Mouse (Mus musculus) lung, embryonic 16.5 days (tissue): ENCODE results near the gene Raf1. TPM values are rescaled to one million over a fixed set of nuclear protein-coding genes. Genes with fewer than 3 reads are reported as not detected.

Source experiments
- ATAC-seq: fragments of 200-750 bp; cut with Nextera tagmentation; 2 replicates; pipeline ENCODE4 v1.8.0; 2017; ENCODE audit warnings: low read depth, mild to moderate bottlenecking, moderate library complexity
- H3K27ac ChIP-seq: fragments of 300-500 bp; sonication (generic); 2 replicates; pipeline ENCODE4 v1.5.1; 2014; ENCODE audit warnings: mild to moderate bottlenecking, control low read depth, low read length
- H3K27me3 ChIP-seq: fragments of 300-500 bp; sonication (generic); 2 replicates; pipeline ENCODE4 v1.6.1; 2014; ENCODE audit warnings: low read depth, low read length, mixed read lengths; ENCODE audit not compliant: control insufficient read depth, insufficient read depth
- H3K36me3 ChIP-seq: fragments of 300-500 bp; sonication (generic); 2 replicates; pipeline ENCODE4 v1.6.1; 2014; ENCODE audit warnings: low read length; ENCODE audit not compliant: control insufficient read depth, insufficient read depth
- H3K4me1 ChIP-seq: fragments of 300-500 bp; sonication (generic); replicated peaks from 2 replicates; pipeline ENCODE4 v1.6.1; 2014; ENCODE audit warnings: low read length, mixed read lengths; ENCODE audit not compliant: control insufficient read depth, insufficient read depth
- H3K4me2 ChIP-seq: fragments of 300-500 bp; sonication (generic); 2 replicates; pipeline ENCODE4 v1.6.1; 2014; ENCODE audit warnings: low read depth, low read length, control low read depth
- H3K4me3 ChIP-seq: fragments of 300-500 bp; sonication (generic); 2 replicates; pipeline ENCODE4 v1.5.1; 2014; ENCODE audit warnings: mild to moderate bottlenecking, low read length, control low read depth
- H3K9ac ChIP-seq: fragments of 300-500 bp; sonication (generic); 2 replicates; pipeline ENCODE4 v1.6.1; 2014; ENCODE audit warnings: low read length, control low read depth
- H3K9me3 ChIP-seq: fragments of 300-500 bp; sonication (generic); 2 replicates; pipeline ENCODE4 v1.6.1; 2016; ENCODE audit warnings: low read length; ENCODE audit not compliant: control insufficient read depth
- WGBS: fragments of 180-500 bp; shearing (Covaris S2); extraction: QIAGEN DNeasy Blood & Tissue Kit; methylation state at CpG from one replicate; pipeline ENCODE4 v1.1.7; 2014; 5-methylcytosine and 5-hydroxymethylcytosine counted together
- polyA plus RNA-seq: library from polyadenylated mRNA; unstranded; fragments of >200 nt; fragmentation: Nextera tagmentation; extraction: Ambion mirVana; gene quantifications from 2 replicates; pipeline ENCODE4 v1.2.1, GENCODE M21; 2015

Gene Raf1
- polyA plus RNA-seq, 1 experiment from 2014 or later = 80.8 TPM

DNA sequence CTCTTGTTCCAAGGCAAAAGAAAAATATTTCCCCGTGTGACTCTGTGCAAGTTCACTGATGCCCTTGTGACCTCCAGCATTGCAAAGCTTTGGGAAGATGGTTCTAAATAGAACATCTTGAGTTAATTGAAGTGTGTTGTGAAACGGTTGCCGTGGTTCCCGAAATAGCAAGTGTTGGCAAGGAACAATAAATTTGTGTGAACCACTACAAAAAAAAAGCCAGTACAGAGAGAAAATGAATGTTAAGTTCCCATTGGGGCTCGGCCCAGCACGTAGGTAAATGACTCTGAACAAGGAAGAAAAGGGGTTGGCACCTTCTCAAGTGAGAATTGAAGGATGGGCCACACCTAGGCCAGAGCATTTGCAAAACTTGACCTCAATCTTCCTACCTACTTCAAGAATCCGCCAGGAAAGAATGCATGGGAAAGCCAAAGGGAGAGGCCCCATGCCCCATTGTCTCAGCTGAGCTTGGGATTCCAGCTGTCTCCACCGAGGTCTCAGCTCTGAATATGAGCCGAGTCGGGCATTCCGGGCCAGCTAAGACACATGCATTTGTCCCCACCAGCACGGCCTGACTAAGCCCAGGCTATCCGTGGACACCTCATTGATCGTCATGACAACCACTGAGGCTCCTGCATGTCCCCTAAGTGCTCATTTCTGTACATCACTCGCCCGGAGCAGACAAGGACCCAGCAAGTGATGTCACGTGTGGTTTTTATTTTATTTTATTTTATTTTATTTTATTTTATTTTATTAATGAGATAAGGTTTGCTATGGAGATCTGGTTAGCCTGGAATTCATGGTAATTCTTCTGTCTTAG is 21.5 kb upstream of the Raf1 start:
- H3K36me3 ChIP-seq = no peaks in the 10 kb centered on the region
- 52% methylated on average over 17 of the region's 17 CpGs for WGBS
- H3K4me3 ChIP-seq = no peak overlapping the region
- ATAC-seq = peak; percentile 43
- no peak overlapping the region for H3K9ac ChIP-seq
- peaks cover 5% of the 10 kb centered on the region; the same call in 1 of the 2 replicates for H3K4me1 ChIP-seq
- H3K27ac ChIP-seq = peak overlapping the region; percentile 10; the same call in 1 of the 2 replicates
- no peaks in the 10 kb centered on the region for H3K9me3 ChIP-seq
- no peaks in the 10 kb centered on the region for H3K27me3 ChIP-seq
- no peak overlapping the region for H3K4me2 ChIP-seq

DNA sequence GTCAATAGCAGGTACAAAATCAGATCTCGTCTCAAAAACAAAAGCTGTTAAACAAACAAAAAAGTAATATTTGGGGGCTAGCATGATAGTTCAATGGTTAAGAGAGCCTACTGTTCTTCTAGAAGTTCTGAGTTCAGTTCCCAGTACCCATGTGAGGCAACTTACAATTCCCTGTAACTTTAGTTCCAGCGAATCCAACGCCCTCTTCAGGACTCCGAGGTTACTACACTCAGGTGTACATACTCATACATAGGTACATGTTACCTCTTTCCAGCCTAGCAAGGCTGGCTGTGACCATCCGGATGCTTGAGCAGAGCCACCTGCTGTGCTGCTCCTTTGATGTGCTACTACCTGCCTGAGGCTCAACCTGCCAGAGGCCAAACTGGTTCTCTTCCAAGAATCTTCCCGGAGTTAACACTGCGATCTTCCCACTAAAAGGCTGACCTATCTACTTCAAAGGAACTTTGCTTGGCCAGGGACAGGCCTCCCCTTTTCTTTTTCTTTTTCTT is 20.3 kb upstream of the Raf1 start:
- H3K9ac ChIP-seq = no peak overlapping the region
- no peaks in the 10 kb centered on the region for H3K36me3 ChIP-seq
- H3K27me3 ChIP-seq = no peaks in the 10 kb centered on the region
- WGBS = 78% methylated on average over 7 of the region's 7 CpGs
- peaks cover 5% of the 10 kb centered on the region; the same call in 1 of the 2 replicates for H3K4me1 ChIP-seq
- no peak overlapping the region for H3K27ac ChIP-seq
- H3K4me2 ChIP-seq = no peak overlapping the region
- no peak for ATAC-seq
- H3K4me3 ChIP-seq = no peak overlapping the region
- H3K9me3 ChIP-seq = no peaks in the 10 kb centered on the region

DNA sequence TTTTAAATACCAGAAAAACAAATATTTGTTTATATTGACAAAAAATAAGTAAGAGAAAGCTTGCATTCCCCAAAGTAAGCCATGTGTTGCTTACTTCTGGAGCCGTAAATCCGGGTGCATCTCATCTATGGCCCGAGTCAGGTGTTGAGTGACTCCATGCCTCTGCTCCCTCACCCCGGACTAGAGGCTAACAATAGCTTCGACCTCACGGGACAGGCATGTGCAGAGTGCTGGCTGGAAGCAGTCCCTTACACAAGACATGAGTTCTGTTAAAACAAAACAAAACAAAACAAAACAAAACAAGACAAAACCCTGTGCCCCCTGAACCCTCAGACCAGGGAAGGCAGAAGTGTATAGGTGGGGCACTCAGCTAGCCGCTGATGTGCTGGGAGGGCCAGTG is 18.7 kb upstream of the Raf1 start:
- H3K27ac ChIP-seq = no peak overlapping the region

DNA sequence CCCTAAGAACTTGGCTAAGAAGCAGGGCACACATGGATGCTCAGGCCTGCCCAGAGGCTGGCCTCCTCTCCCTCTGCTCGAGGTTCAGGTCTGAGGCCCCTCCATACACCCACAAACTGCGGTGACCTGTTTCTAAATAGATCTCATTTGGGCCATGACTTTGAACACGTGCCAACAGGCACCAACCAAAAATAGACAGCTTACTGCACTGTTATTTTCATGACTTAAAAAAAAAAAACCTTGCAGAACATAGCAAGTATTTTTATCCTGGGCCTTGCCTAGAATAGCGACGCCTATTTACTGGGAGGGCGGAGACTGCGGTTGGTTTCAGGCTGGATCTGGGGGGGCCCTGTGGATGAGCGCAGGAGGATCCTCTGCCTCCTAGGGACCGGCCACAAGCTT is 18.0 kb upstream of the Raf1 start:
- Histone ChIP-seq H3K9me3 (no peaks in the 10 kb centered on the region), H3K4me2 (no peak overlapping the region), H3K36me3 (no peaks in the 10 kb centered on the region), H3K4me1 (peaks cover 5% of the 10 kb centered on the region; the same call in 1 of the 2 replicates), H3K9ac (peak overlapping the region; percentile 34; the same call in 1 of the 2 replicates), H3K4me3 (no peak overlapping the region), H3K27ac (no peak overlapping the region), H3K27me3 (no peaks in the 10 kb centered on the region)
- ATAC-seq = peak; percentile 39; the same call in 1 of the 2 replicates
- WGBS = 43% methylated on average over 9 of the region's 9 CpGs

More for the DNA sequence above, 18.7 kb upstream of the Raf1 start:
- no peaks in the 10 kb centered on the region for H3K9me3 ChIP-seq
- H3K9ac ChIP-seq = no peak overlapping the region
- no peaks in the 10 kb centered on the region for H3K36me3 ChIP-seq
- H3K4me3 ChIP-seq = no peak overlapping the region
- H3K4me1 ChIP-seq = peaks cover 5% of the 10 kb centered on the region; the same call in 1 of the 2 replicates
- 33% methylated on average over 7 of the region's 7 CpGs for WGBS
- no peak for ATAC-seq
- H3K4me2 ChIP-seq = no peak overlapping the region
- H3K27me3 ChIP-seq = no peaks in the 10 kb centered on the region

DNA sequence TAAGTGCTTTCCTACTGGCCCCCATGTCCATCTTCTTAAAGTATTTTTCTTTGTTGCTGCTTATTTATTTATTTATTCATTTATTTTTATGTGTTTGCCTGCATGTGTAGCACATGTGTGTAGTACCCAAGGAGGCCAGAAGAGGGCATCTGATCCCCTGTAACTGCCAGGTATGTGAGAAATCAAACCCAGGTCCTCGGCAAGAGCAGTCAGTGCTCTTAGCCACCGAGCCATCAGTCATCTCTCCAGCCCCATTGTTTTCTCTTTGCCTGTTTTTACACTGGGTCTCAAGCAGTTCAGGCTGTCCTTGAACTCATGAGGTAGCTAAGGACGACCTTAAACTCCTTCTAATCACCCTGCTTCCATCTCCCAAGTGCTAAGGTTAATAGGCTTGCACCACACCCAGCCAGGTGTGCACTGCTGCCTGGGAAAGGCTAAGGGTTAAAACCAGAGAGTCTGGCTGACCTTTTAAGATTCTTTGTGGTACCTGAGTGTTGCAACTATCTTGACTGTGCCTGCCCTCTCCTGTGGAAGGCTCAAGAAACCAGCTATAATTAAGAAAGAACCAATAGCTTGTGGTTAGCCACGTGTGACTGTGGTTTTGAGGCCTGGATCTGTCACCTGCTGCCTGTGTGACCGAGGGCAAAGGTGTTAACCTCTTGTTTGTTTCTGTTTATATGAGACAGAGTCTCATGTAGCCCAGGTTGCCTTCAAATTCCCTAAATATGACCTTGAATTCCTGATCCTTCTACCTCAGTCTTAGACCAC is 16.7 kb upstream of the Raf1 start:
- Histone ChIP-seq H3K27me3 (no peaks in the 10 kb centered on the region), H3K9ac (no peak overlapping the region), H3K4me1 (peaks cover 5% of the 10 kb centered on the region; the same call in 1 of the 2 replicates), H3K27ac (no peak overlapping the region), H3K4me3 (no peak overlapping the region), H3K9me3 (no peaks in the 10 kb centered on the region), H3K36me3 (no peaks in the 10 kb centered on the region), H3K4me2 (no peak overlapping the region)
- ATAC-seq = no peak
- WGBS = 59% methylated on average over 5 of the region's 5 CpGs

DNA sequence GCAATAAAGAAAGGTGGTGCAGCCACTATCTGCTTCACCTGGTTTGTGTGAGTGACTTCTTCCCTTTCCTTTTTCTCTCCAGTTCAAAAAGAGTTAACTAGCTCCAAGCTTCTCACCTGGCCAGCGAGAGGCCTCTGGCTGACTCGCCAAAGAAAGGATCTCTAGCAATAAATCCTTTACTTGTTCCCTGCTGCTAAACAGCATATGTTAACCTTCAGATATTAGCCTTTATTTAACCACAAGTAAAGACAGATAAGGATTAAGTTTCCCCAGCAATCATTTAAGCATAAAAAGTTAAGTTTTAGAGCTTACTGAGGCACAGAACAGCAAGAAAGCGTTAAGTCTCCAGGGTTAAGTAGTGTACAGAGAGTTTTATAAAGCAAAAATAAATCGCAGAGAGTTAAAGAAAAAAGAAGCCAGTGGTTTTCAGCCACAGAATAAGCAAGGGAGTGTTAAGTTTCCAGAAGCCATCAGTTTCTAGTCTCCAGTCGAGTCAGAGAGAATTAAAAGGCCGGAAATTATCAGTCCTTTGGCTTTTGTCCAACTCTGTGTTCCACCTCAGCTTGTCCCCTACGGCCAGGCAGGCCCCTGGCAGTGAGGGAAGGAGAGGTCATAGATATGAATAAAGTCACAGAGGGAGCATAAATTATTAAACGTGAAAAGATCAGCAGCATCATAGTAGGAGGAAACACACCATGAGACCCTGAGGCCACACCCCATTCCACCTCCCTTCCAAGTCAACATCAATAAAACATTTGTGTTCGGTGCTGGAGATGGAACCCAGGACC is 15.9 kb upstream of the Raf1 start:
- Histone ChIP-seq H3K27ac (no peak overlapping the region), H3K9me3 (no peaks in the 10 kb centered on the region), H3K4me3 (no peak overlapping the region), H3K27me3 (no peaks in the 10 kb centered on the region), H3K36me3 (no peaks in the 10 kb centered on the region), H3K4me1 (no peaks in the 10 kb centered on the region), H3K9ac (no peak overlapping the region), H3K4me2 (no peak overlapping the region)
- WGBS = 38% methylated on average over 9 of the region's 9 CpGs
- ATAC-seq = no peak; the same call in 1 of the 2 replicates

DNA sequence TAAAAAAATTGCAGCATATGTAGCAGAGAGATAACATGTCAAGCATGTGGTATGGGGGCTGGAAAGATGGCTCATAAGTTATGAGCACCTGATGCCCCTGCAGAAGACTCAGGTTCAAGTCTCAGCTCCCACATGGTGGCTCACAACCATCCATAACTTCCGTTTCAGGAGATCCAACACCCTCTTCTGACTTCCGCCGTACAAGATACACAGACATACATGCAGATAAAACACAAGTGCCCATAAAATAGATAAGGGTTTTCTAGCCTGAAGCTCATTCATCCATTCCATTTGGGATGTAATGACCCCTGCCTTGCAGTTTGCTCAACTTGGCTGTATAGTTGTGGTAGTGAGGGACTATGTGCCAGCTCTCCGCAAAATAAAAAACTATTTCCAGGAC is 13.7 kb upstream of the Raf1 start:
- ATAC-seq = no peak
- no peaks in the 10 kb centered on the region for H3K36me3 ChIP-seq
- no peaks in the 10 kb centered on the region for H3K27me3 ChIP-seq
- H3K27ac ChIP-seq = no peak overlapping the region
- H3K9me3 ChIP-seq = peaks cover 6% of the 10 kb centered on the region
- H3K4me1 ChIP-seq = no peaks in the 10 kb centered on the region
- H3K4me2 ChIP-seq = no peak overlapping the region
- H3K9ac ChIP-seq = no peak overlapping the region
- WGBS = 83% methylated on average over 4 of the region's 4 CpGs
- no peak overlapping the region for H3K4me3 ChIP-seq

DNA sequence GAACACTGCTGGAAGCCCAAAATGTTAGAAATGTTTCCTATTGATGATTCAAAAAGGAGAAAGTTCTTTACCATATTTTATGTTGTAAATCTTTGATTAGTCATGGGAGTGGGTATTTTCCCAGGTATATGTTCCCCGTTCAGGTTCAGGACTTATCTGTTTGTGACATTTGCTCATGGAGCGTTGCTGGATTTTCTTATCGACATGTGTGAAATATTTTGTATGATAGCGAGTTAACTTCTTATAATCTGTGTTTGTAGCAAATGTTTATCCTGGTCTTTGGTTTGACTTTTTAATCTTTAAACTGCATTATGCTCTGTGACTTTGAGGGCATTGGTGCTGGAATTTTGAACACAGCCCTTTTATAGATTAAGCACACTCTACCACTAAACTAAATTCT is 12.2 kb upstream of the Raf1 start:
- 75% methylated on average over 4 of the region's 4 CpGs for WGBS
- no peak for ATAC-seq
- Histone ChIP-seq H3K4me1 (no peaks in the 10 kb centered on the region), H3K4me3 (no peak overlapping the region), H3K27ac (no peak overlapping the region), H3K9me3 (peaks cover 6% of the 10 kb centered on the region), H3K4me2 (no peak overlapping the region), H3K36me3 (no peaks in the 10 kb centered on the region), H3K27me3 (no peaks in the 10 kb centered on the region), H3K9ac (no peak overlapping the region)
